Mouse (Mus musculus) bone marrow, adult 2 months (tissue): ENCODE measurements around the gene Lce1g. TPM values are rescaled to one million over a fixed set of nuclear protein-coding genes. Genes with fewer than 3 reads are reported as not detected.

Experiments
- H3K27ac ChIP-seq: fragments of 200-500 bp; 2 replicates; pipeline ENCODE4 v1.5.1; 2012; ENCODE audit warnings: low read depth, mild to moderate bottlenecking, control low read depth, inconsistent platforms, low read length; ENCODE audit not compliant: control insufficient read depth, poor library complexity, insufficient read depth
- H3K4me1 ChIP-seq: fragments of 200-500 bp; 2 replicates; pipeline ENCODE4 v1.6.1; 2011; ENCODE audit warnings: low read length; ENCODE audit not compliant: control insufficient read depth, insufficient read depth
- H3K4me3 ChIP-seq: fragments of 200-500 bp; replicated peaks from 2 replicates; pipeline ENCODE3; 2011; ENCODE audit warnings: mild to moderate bottlenecking, low read depth, low read length, control low read depth; ENCODE audit not compliant: control insufficient read depth
- CTCF ChIP-seq: fragments of 200-500 bp; IDR thresholded peaks from 2 replicates; pipeline ENCODE4 v1.5.1; 2011; ENCODE audit warnings: low read length, control low read depth; ENCODE audit not compliant: control insufficient read depth, insufficient read depth
- POLR2A ChIP-seq: fragments of 200-500 bp; IDR thresholded peaks from 2 replicates; pipeline ENCODE4 v1.6.1; 2011; ENCODE audit warnings: low read depth, mild to moderate bottlenecking, control low read depth, low read length, borderline replicate concordance; ENCODE audit not compliant: control insufficient read depth
- WGBS: fragments of 180-500 bp; shearing (Covaris S2); methylation state at CpG from one replicate; pipeline ENCODE4 v1.1.7; 2018; 5-methylcytosine and 5-hydroxymethylcytosine counted together
- polyA plus RNA-seq: library from polyadenylated mRNA; stranded (reverse); fragments of >200 nt; gene quantifications from 2 replicates; pipeline ENCODE4 v1.2.4, GENCODE M21; 2011; ENCODE audit warnings: low replicate concordance; ENCODE audit not compliant: missing spikeins, insufficient read depth, insufficient read length

Gene Lce1g
- polyA plus RNA-seq, 1 experiment: not detected

GRCm38 (mm10) chr3:92715122-92715521, 37.0 kb downstream of the Lce1g start:
- Histone ChIP-seq H3K4me3 (no peak overlapping the region), H3K27ac (no peak overlapping the region), H3K4me1 (no peaks in the 10 kb centered on the region)
- TF ChIP-seq CTCF (no peak), POLR2A (no peak)

- WGBS: 75% methylated on average over 2 of the region's 2 CpGs
- no peak for TF ChIP-seq CTCF
- Histone ChIP-seq H3K4me3 (no peak within 1 kb of the TSS), H3K27ac (no peak within 1 kb of the TSS), H3K4me1 (no peaks in the 10 kb centered on the region)
Observed at GRCm38 (mm10) chr3:92708974-92709373, 43.2 kb downstream of the Lce1g start, which contains the start of gene Lce1e. Gene Lce1e, minus strand, starts transcription at chr3:92709074.

Other genes with a start within 250 kb of the Lce1g start
- gene 2310046K23Rik, start 217.8 kb downstream of the Lce1g start, polyA plus RNA-seq: not detected in 2 replicates
- not detected in 2 replicates for gene Ivl, start 178.6 kb downstream of the Lce1g start, polyA plus RNA-seq
- not detected in 2 replicates for gene Smcp, start 163.3 kb downstream of the Lce1g start, polyA plus RNA-seq
- not detected in 2 replicates for gene 2210017I01Rik, start 144.8 kb downstream of the Lce1g start, polyA plus RNA-seq
- gene Lce6a, start 130.7 kb downstream of the Lce1g start, polyA plus RNA-seq: not detected in 2 replicates
- not detected in 2 replicates for gene Lce1a1, start 104.0 kb downstream of the Lce1g start, polyA plus RNA-seq
- not detected in 2 replicates for gene Lce1b, start 95.4 kb downstream of the Lce1g start, polyA plus RNA-seq
- not detected in 2 replicates for gene Lce1a2, start 82.0 kb downstream of the Lce1g start, polyA plus RNA-seq
- gene Lce1c, start 73.1 kb downstream of the Lce1g start, polyA plus RNA-seq: not detected in 2 replicates
- gene Lce1d, start 65.1 kb downstream of the Lce1g start, polyA plus RNA-seq: not detected in 2 replicates
- gene Lce1e, start 43.3 kb downstream of the Lce1g start, polyA plus RNA-seq: not detected in 2 replicates
- not detected in 2 replicates for gene Lce1f, start 32.0 kb downstream of the Lce1g start, polyA plus RNA-seq
- gene Gm38119, start 13.2 kb downstream of the Lce1g start, polyA plus RNA-seq: not detected in 2 replicates
- gene Lce1h, start 12.7 kb upstream of the Lce1g start, polyA plus RNA-seq: not detected in 2 replicates
- gene Lce1i, start 26.6 kb upstream of the Lce1g start, polyA plus RNA-seq: not detected in 2 replicates
- not detected in 2 replicates for gene Lce1j, start 38.2 kb upstream of the Lce1g start, polyA plus RNA-seq
- not detected in 2 replicates for gene Lce1k, start 55.6 kb upstream of the Lce1g start, polyA plus RNA-seq
- gene Kprp, start 74.9 kb upstream of the Lce1g start, polyA plus RNA-seq: not detected in 2 replicates
- gene Lce1l, start 98.9 kb upstream of the Lce1g start, polyA plus RNA-seq: not detected in 2 replicates
- not detected in 2 replicates for gene 2310050C09Rik, start 117.9 kb upstream of the Lce1g start, polyA plus RNA-seq
- gene Lce3a, start 173.9 kb upstream of the Lce1g start, polyA plus RNA-seq: not detected in 2 replicates
- gene Lce3b, start 180.6 kb upstream of the Lce1g start, polyA plus RNA-seq: not detected in 2 replicates
- not detected in 2 replicates for gene Lce3c, start 192.1 kb upstream of the Lce1g start, polyA plus RNA-seq
- gene Lce3d, start 205.1 kb upstream of the Lce1g start, polyA plus RNA-seq: not detected in 2 replicates
- gene Lce3e, start 214.7 kb upstream of the Lce1g start, polyA plus RNA-seq: not detected in 2 replicates
- gene Lce3f, start 239.9 kb upstream of the Lce1g start, polyA plus RNA-seq: not detected in 2 replicates